Mouse (Mus musculus): ENCODE data around the gene Qrfp.
A peak's percentile ranks its signal among the peaks of the same experiment; 100 is the strongest.

Qrfp gene

GRCm38 (mm10) chr2:31810444-31810843 lies at the start of gene Qrfp:
TSS of gene Qrfp (minus strand) at chr2:31810580.
- no peak for DNase-seq

- DNase-seq, result no peak
These were observed 48.1 kb upstream of the Qrfp start for GRCm38 (mm10) chr2:31858500-31858899.

GRCm38 (mm10) chr2:31857180-31857579 lies 46.8 kb upstream of the Qrfp start:
- DNase-seq, result peak; percentile 66 to 67

GRCm38 (mm10) chr2:31855991-31856390 lies 45.6 kb upstream of the Qrfp start:
- DNase-seq, result no peak

GRCm38 (mm10) chr2:31850141-31850540 lies 39.8 kb upstream of the Qrfp start:
- peak in 1 of 2 experiments; percentile 37 for DNase-seq

GRCm38 (mm10) chr2:31847908-31848307 lies 37.5 kb upstream of the Qrfp start:
- peak; percentile 64 for DNase-seq

GRCm38 (mm10) chr2:31846692-31847660 lies 36.6 kb upstream of the Qrfp start:
- peak; percentile 74 to 85 for DNase-seq

GRCm38 (mm10) chr2:31845896-31846691 lies 35.7 kb upstream of the Qrfp start, which contains the start of gene Fibcd1:
TSS of gene Fibcd1 (minus strand) at chr2:31846005.
- peak; percentile 51 to 62 for DNase-seq

- DNase-seq, result peak in 1 of 2 experiments; percentile 38
These were observed 35.1 kb upstream of the Qrfp start for GRCm38 (mm10) chr2:31845512-31845895.

GRCm38 (mm10) chr2:31844729-31845136 lies 34.4 kb upstream of the Qrfp start:
- peak; percentile 46 to 51 for DNase-seq

GRCm38 (mm10) chr2:31838868-31839267 lies 28.5 kb upstream of the Qrfp start:
- no peak for DNase-seq

GRCm38 (mm10) chr2:31836985-31837384 lies 26.6 kb upstream of the Qrfp start:
- DNase-seq, result no peak

GRCm38 (mm10) chr2:31836091-31836490 lies 25.7 kb upstream of the Qrfp start:
- no peak for DNase-seq

GRCm38 (mm10) chr2:31828311-31828825 lies 18.0 kb upstream of the Qrfp start:
- peak; percentile 53 to 54 for DNase-seq

- DNase-seq, result peak; percentile 97
These were observed 17.5 kb upstream of the Qrfp start for GRCm38 (mm10) chr2:31827877-31828276.

GRCm38 (mm10) chr2:31826094-31827085 lies 16.0 kb upstream of the Qrfp start:
- peak; percentile 58 to 70 for DNase-seq

- peak; percentile 64 to 76 for DNase-seq
These were observed 15.1 kb upstream of the Qrfp start for GRCm38 (mm10) chr2:31825469-31825911.

GRCm38 (mm10) chr2:31823933-31824730 lies 13.8 kb upstream of the Qrfp start:
- DNase-seq, result peak; percentile 65 to 76

- peak; percentile 80 to 82 for DNase-seq
These were observed 12.4 kb upstream of the Qrfp start for GRCm38 (mm10) chr2:31822524-31823371.

- DNase-seq, result peak; percentile 83 to 85
These were observed 5.0 kb upstream of the Qrfp start for GRCm38 (mm10) chr2:31815367-31815766.
